Comparison of ENCODE assay signal across 12 mouse cellular contexts in the genomic region with DNA sequence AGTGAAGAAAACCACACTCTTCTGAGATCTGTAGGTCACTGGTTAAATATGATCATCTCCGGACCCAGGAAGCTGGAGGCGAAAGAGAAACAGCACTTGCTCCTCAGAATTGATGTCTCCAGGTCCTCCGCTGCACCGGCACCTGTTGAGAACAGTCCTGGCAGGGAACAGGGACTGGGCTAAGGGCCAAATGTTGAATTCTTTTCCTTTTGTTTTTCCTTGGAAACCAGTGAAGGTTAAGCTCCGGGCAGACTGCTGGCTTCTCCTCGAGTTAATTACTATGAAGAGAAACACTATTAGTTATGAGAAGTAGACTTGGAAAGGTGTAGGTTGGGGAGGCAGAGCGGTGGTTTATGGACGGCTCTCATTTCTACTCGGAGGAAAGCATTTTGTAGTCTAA.
A peak's percentile ranks its signal among the peaks of the same experiment; 100 is the strongest.
DNase-seq lines count a peak whose midpoint lies in the region; ATAC-seq and TF ChIP-seq lines count a peak whose summit lies in the region.
"Had no signal": no experiment of that assay in that cellular context is flagged by ENCODE, and none has a peak within 500 bp of the region (broad histone marks: within the 10 kb centered on the region; RNA-seq: fewer than 3 reads in every experiment).

No protein-coding gene starts in this region.

- peaks cover 3% of the 10 kb centered on the region; the same call in 1 of the 2 replicates for H3K4me1 ChIP-seq in intestine, embryonic 14.5 days (replicated peaks; ENCODE audit: control insufficient read depth, insufficient read depth, low read length)
- H3K4me1 ChIP-seq in intestine, postnatal 0 days (replicated peaks; ENCODE audit: control insufficient read depth, insufficient read depth, low read length): no peaks in the 10 kb centered on the region
- peaks cover 9% of the 10 kb centered on the region; the same call in 1 of the 2 replicates for H3K4me1 ChIP-seq in stomach, embryonic 14.5 days (ENCODE audit: control insufficient read depth, insufficient read depth, low read length)
- no peaks in the 10 kb centered on the region for H3K4me1 ChIP-seq in stomach, postnatal 0 days (replicated peaks; ENCODE audit: control insufficient read depth, insufficient read depth)
- H3K4me1 ChIP-seq: liver, embryonic 12.5 days; megakaryocyte, embryonic 14.5 days had no signal

- intact Hi-C loops in gastrocnemius, postnatal 14 days (cut with DNase I; ENCODE audit: low total_unique reads): no loop called here

- H3K4me3 ChIP-seq in intestine, embryonic 14.5 days (ENCODE audit: low read depth, low read length): no peak overlapping the region
- H3K4me3 ChIP-seq in intestine, postnatal 0 days (ENCODE audit: low read depth, low read length): no peak overlapping the region
- H3K4me3 ChIP-seq in stomach, embryonic 14.5 days (ENCODE audit: low read depth, low read length): no peak overlapping the region
- H3K4me3 ChIP-seq in stomach, postnatal 0 days (ENCODE audit: low read depth, low read length): no peak overlapping the region
- H3K4me3 ChIP-seq: forebrain, embryonic 12.5 days; liver, embryonic 12.5 days; megakaryocyte, embryonic 14.5 days had no signal

- H3K9ac ChIP-seq in intestine, embryonic 14.5 days (ENCODE audit: low read length): no peak overlapping the region
- H3K9ac ChIP-seq in intestine, postnatal 0 days (ENCODE audit: low read depth, low read length): no peak overlapping the region
- H3K9ac ChIP-seq in stomach, embryonic 14.5 days (replicated peaks; ENCODE audit: low read depth, low read length): no peak overlapping the region
- H3K9ac ChIP-seq in stomach, postnatal 0 days (ENCODE audit: low read length): no peak overlapping the region
- H3K9ac ChIP-seq: forebrain, embryonic 12.5 days; liver, embryonic 12.5 days had no signal

- TF ChIP-seq CTCF in intestine, postnatal 0 days (IDR thresholded peaks at IDR 0.05; ENCODE audit: low read depth): no peak
- no peak for TF ChIP-seq CTCF in stomach, postnatal 0 days (IDR thresholded peaks at IDR 0.05; ENCODE audit: low read depth)

- ATAC-seq in intestine, embryonic 14.5 days (replicated peaks; ENCODE audit: low FRiP score, low TSS enrichment, low read depth): no peak
- no peak for ATAC-seq in intestine, postnatal 0 days
- ATAC-seq in stomach, embryonic 14.5 days (ENCODE audit: insufficient number of reproducible peaks, insufficient read depth, low FRiP score, low read depth): no peak
- ATAC-seq in stomach, postnatal 0 days (ENCODE audit: low FRiP score, low TSS enrichment): no peak
- ATAC-seq: liver, embryonic 12.5 days had no signal

- no peaks in the 10 kb centered on the region for H3K9me3 ChIP-seq in intestine, embryonic 14.5 days (ENCODE audit: control insufficient read depth, low read length)
- no peaks in the 10 kb centered on the region for H3K9me3 ChIP-seq in intestine, postnatal 0 days (ENCODE audit: control insufficient read depth)
- H3K9me3 ChIP-seq in stomach, embryonic 14.5 days (ENCODE audit: control insufficient read depth, low read depth, low read length): no peaks in the 10 kb centered on the region
- H3K9me3 ChIP-seq in stomach, postnatal 0 days (ENCODE audit: control insufficient read depth, low read length): no peaks in the 10 kb centered on the region
- H3K9me3 ChIP-seq: forebrain, embryonic 12.5 days; liver, embryonic 12.5 days had no signal

- H3K27me3 ChIP-seq in intestine, embryonic 14.5 days (replicated peaks; ENCODE audit: control insufficient read depth, insufficient read depth, low read length): no peaks in the 10 kb centered on the region
- H3K27me3 ChIP-seq in intestine, postnatal 0 days (replicated peaks; ENCODE audit: control insufficient read depth, insufficient read depth, low read length): no peaks in the 10 kb centered on the region
- no peaks in the 10 kb centered on the region for H3K27me3 ChIP-seq in stomach, embryonic 14.5 days (ENCODE audit: control insufficient read depth, insufficient read depth, low read length)
- H3K27me3 ChIP-seq in stomach, postnatal 0 days (ENCODE audit: control insufficient read depth, insufficient read depth, low read length): no peaks in the 10 kb centered on the region
- H3K27me3 ChIP-seq: forebrain, embryonic 12.5 days had no signal

- H3K27ac ChIP-seq in intestine, embryonic 14.5 days (ENCODE audit: low read depth): no peak overlapping the region
- H3K27ac ChIP-seq in intestine, postnatal 0 days (ENCODE audit: low read depth, low read length): no peak overlapping the region
- peak overlapping the region; percentile 27; the same call in 1 of the 2 replicates for H3K27ac ChIP-seq in stomach, embryonic 14.5 days (ENCODE audit: low read length)
- H3K27ac ChIP-seq in stomach, postnatal 0 days (replicated peaks): no peak overlapping the region
- H3K27ac ChIP-seq: forebrain, embryonic 12.5 days; liver, embryonic 12.5 days had no signal

- no peaks in the 10 kb centered on the region for H3K36me3 ChIP-seq in intestine, embryonic 14.5 days (ENCODE audit: control insufficient read depth, insufficient read depth, low read length)
- H3K36me3 ChIP-seq in intestine, postnatal 0 days (ENCODE audit: control insufficient read depth, insufficient read depth): no peaks in the 10 kb centered on the region
- no peaks in the 10 kb centered on the region for H3K36me3 ChIP-seq in stomach, embryonic 14.5 days (ENCODE audit: control insufficient read depth, insufficient read depth, low read length)
- no peaks in the 10 kb centered on the region for H3K36me3 ChIP-seq in stomach, postnatal 0 days (ENCODE audit: control insufficient read depth, insufficient read depth, low read length)
- H3K36me3 ChIP-seq: forebrain, embryonic 12.5 days; liver, embryonic 12.5 days had no signal

- 53% methylated on average over 9 of the region's 9 CpGs for WGBS in intestine, embryonic 14.5 days
- 59% methylated on average over 9 of the region's 9 CpGs for WGBS in intestine, postnatal 0 days
- WGBS in stomach, embryonic 14.5 days: 38% methylated on average over 9 of the region's 9 CpGs
- WGBS in stomach, postnatal 0 days: 42% methylated on average over 9 of the region's 9 CpGs

- no peak for TF ChIP-seq EP300 in stomach, postnatal 0 days (optimal IDR thresholded peaks at IDR 0.05)

- H3K4me2 ChIP-seq in intestine, embryonic 14.5 days (ENCODE audit: low read length): no peak overlapping the region
- H3K4me2 ChIP-seq in intestine, postnatal 0 days (replicated peaks; ENCODE audit: low read depth): no peak overlapping the region; the same call in 1 of the 2 replicates
- H3K4me2 ChIP-seq in stomach, embryonic 14.5 days (replicated peaks; ENCODE audit: low read depth, low read length): no peak overlapping the region
- H3K4me2 ChIP-seq in stomach, postnatal 0 days (replicated peaks; ENCODE audit: low read depth): no peak overlapping the region
- H3K4me2 ChIP-seq: forebrain, embryonic 12.5 days; heart, embryonic 11.5 days; liver, embryonic 12.5 days had no signal

- peak; percentile 7 to 51 for DNase-seq in adrenal gland, adult (ENCODE audit: inconsistent age in 2 of 2, low spot score in 1 of 2)
- no peak for DNase-seq in adrenal gland, postnatal 4 days (ENCODE audit: low spot score in 2 of 2)
- DNase-seq in intestine, embryonic 14.5 days (ENCODE audit: low spot score): peak; percentile 64
- DNase-seq in stomach, postnatal 0 days (ENCODE audit: low spot score): no peak
- no peak for DNase-seq in gastrocnemius, postnatal 14 days
- no peak for DNase-seq in urinary bladder, adult 2 months (ENCODE audit: low spot score)

Comparison
In these comparisons a context has a peak if more than half of its experiments do, and no peak if none do; other contexts are left out.
1. DNase-seq: peak in adrenal gland, adult (2 of 2) and intestine, embryonic 14.5 days (single experiment); none in adrenal gland, postnatal 4 days (0 of 2), stomach, postnatal 0 days (single experiment), gastrocnemius, postnatal 14 days (single experiment) and urinary bladder, adult 2 months (single experiment).